Mouse (Mus musculus): ENCODE measurements around the gene Asphd2. TPM values are rescaled to one million over a fixed set of nuclear protein-coding genes. Genes with fewer than 3 reads are reported as not detected.

The Asphd2 gene
- polyA plus RNA-seq, 1 experiment from 2014 or later = 8.2 TPM

GRCm38 (mm10) chr5:112355493-112355892, 39.2 kb downstream of the Asphd2 start:
- Histone ChIP-seq H3K36me3 (ENCODE audit: control insufficient read depth, insufficient read depth, low read length) (peaks cover 36% of the 10 kb centered on the region), H3K27me3 (ENCODE audit: control insufficient read depth, insufficient read depth, low read length) (no peaks in the 10 kb centered on the region), H3K27ac (ENCODE audit: low read depth, low read length) (no peak overlapping the region), H3K9me3 (ENCODE audit: control insufficient read depth, low read length) (no peaks in the 10 kb centered on the region), H3K4me1 (ENCODE audit: control insufficient read depth, insufficient read depth, low read length) (no peaks in the 10 kb centered on the region), H3K4me2 (replicated peaks; ENCODE audit: low read depth, low read length) (no peak overlapping the region), H3K4me3 (ENCODE audit: low read length) (no peak overlapping the region), H3K9ac (ENCODE audit: low read depth, low read length) (no peak overlapping the region)
- ATAC-seq (ENCODE audit: low FRiP score, low TSS enrichment) = no peak
- WGBS = 81% methylated on average over 6 of the region's 6 CpGs

DNA sequence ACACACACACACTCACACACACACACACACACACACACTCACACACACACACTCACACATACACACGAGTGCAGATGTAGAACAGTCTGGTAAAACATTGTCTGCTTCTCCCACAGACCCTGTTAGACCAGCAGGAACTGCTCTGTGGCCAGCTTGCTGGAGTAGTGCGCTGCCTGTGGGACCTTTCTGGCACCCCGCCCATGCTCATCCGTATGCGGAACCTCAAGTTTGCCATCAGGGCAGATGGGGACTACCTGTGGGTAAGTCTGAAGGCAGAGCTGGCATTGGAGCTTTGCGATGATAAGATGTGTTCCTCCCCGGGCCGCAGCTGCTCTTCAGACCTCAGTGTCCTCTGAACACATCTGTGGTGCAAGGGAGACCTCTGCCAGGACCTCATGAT, 45.5 kb downstream of the Asphd2 start:
- no peak overlapping the region for H3K27ac ChIP-seq (ENCODE audit: low read depth, low read length)
- no peak for ATAC-seq (ENCODE audit: low FRiP score, low TSS enrichment)
- 92% methylated on average over 8 of the region's 8 CpGs for WGBS
- H3K9ac ChIP-seq (ENCODE audit: low read depth, low read length) = no peak overlapping the region
- H3K4me2 ChIP-seq (replicated peaks; ENCODE audit: low read depth, low read length) = no peak overlapping the region
- no peak overlapping the region for H3K4me3 ChIP-seq (ENCODE audit: low read length)
- no peaks in the 10 kb centered on the region for H3K4me1 ChIP-seq (ENCODE audit: control insufficient read depth, insufficient read depth, low read length)
- peaks cover 34% of the 10 kb centered on the region for H3K36me3 ChIP-seq (ENCODE audit: control insufficient read depth, insufficient read depth, low read length)
- no peaks in the 10 kb centered on the region for H3K27me3 ChIP-seq (ENCODE audit: control insufficient read depth, insufficient read depth, low read length)
- H3K9me3 ChIP-seq (ENCODE audit: control insufficient read depth, low read length) = no peaks in the 10 kb centered on the region

DNA sequence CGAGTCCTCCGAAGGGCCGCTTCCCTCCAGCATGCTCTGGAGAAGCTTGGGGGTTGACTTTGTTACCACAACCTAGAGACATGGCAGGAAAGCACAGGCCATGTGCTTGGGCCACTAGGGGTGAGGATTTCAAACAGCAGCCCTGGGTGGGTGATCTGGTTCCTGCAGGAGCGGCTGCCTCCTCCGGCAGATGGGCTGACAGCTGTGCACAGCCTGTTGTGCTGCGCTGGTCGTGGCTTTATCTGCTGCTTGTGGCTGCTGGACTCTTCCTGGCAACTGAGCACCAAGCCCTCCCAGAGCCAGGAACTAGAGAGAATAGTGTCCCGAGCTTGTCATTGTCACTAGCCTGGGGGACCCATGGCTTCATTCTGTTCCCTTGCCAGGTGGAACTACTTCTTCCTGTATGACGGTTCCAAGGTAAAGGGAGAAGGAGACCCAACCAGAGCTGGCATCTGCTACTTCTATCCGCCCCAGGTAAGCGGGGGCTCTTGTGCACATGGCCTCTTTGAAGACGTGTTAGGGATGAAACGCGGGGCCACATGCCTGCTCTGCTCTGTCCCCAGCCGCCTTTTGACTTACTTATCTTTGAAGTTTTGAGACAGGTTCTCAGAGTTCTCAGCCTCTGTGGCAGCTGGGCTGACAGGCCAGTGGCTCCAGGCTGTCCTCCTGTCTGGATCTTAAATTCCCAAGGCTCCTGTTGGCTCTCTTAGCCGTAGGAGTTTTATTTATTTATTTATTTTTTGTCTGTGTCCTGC, 48.3 kb downstream of the Asphd2 start:
- H3K4me2 ChIP-seq (replicated peaks; ENCODE audit: low read depth, low read length) = no peak overlapping the region
- peaks cover 21% of the 10 kb centered on the region for H3K36me3 ChIP-seq (ENCODE audit: control insufficient read depth, insufficient read depth, low read length)

GRCm38 (mm10) chr5:112344092-112344960, 50.3 kb downstream of the Asphd2 start:
- Histone ChIP-seq H3K4me2 (replicated peaks; ENCODE audit: low read depth, low read length) (no peak overlapping the region), H3K9ac (ENCODE audit: low read depth, low read length) (peak overlapping the region; percentile 70), H3K9me3 (ENCODE audit: control insufficient read depth, low read length) (no peaks in the 10 kb centered on the region), H3K27me3 (ENCODE audit: control insufficient read depth, insufficient read depth, low read length) (no peaks in the 10 kb centered on the region), H3K4me3 (ENCODE audit: low read length) (no peak overlapping the region), H3K4me1 (ENCODE audit: control insufficient read depth, insufficient read depth, low read length) (peaks cover 12% of the 10 kb centered on the region), H3K27ac (ENCODE audit: low read depth, low read length) (no peak overlapping the region), H3K36me3 (ENCODE audit: control insufficient read depth, insufficient read depth, low read length) (peaks cover 14% of the 10 kb centered on the region)
- 82% methylated on average over 6 of the region's 6 CpGs for WGBS
- ATAC-seq (ENCODE audit: low FRiP score, low TSS enrichment) = no peak

More for the DNA sequence above, 48.3 kb downstream of the Asphd2 start:
- 87% methylated on average over 16 of the region's 16 CpGs for WGBS
- no peak for ATAC-seq (ENCODE audit: low FRiP score, low TSS enrichment)
- no peaks in the 10 kb centered on the region for H3K27me3 ChIP-seq (ENCODE audit: control insufficient read depth, insufficient read depth, low read length)
- H3K27ac ChIP-seq (ENCODE audit: low read depth, low read length) = no peak overlapping the region
- H3K4me1 ChIP-seq (ENCODE audit: control insufficient read depth, insufficient read depth, low read length) = peaks cover 12% of the 10 kb centered on the region
- no peak overlapping the region for H3K4me3 ChIP-seq (ENCODE audit: low read length)
- no peaks in the 10 kb centered on the region for H3K9me3 ChIP-seq (ENCODE audit: control insufficient read depth, low read length)
- H3K9ac ChIP-seq (ENCODE audit: low read depth, low read length) = no peak overlapping the region

DNA sequence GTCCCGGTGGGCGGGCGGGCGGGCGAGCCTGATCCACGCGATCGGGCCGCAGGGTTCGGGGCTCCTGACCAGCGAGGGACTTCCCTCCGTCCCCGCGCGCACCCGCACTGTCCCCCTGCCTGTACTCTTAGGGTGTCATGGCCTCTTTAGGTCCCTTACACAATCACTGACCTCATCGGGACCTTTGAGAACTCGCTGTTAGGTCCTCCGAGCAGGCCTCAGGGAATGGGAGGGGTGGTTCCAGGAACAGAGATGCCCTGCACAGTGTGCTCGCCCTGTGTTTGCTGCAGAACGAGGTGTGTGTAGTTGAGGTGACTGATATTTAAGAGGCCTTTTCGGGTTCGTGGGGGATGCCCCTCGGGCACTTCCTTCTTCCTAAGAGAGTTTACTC, 51.5 kb downstream of the Asphd2 start:
- Histone ChIP-seq H3K9me3 (ENCODE audit: control insufficient read depth, low read length) (no peaks in the 10 kb centered on the region), H3K27me3 (ENCODE audit: control insufficient read depth, insufficient read depth, low read length) (no peaks in the 10 kb centered on the region), H3K36me3 (ENCODE audit: control insufficient read depth, insufficient read depth, low read length) (peaks cover 20% of the 10 kb centered on the region), H3K27ac (ENCODE audit: low read depth, low read length) (no peak overlapping the region), H3K4me1 (ENCODE audit: control insufficient read depth, insufficient read depth, low read length) (peaks cover 12% of the 10 kb centered on the region), H3K9ac (ENCODE audit: low read depth, low read length) (peak overlapping the region; percentile 70), H3K4me3 (ENCODE audit: low read length) (peak overlapping the region; percentile 65), H3K4me2 (replicated peaks; ENCODE audit: low read depth, low read length) (peak overlapping the region; percentile 73)
- under 1% methylated on average over 24 of the region's 24 CpGs for WGBS
- peak; percentile 61 for ATAC-seq (ENCODE audit: low FRiP score, low TSS enrichment)

DNA sequence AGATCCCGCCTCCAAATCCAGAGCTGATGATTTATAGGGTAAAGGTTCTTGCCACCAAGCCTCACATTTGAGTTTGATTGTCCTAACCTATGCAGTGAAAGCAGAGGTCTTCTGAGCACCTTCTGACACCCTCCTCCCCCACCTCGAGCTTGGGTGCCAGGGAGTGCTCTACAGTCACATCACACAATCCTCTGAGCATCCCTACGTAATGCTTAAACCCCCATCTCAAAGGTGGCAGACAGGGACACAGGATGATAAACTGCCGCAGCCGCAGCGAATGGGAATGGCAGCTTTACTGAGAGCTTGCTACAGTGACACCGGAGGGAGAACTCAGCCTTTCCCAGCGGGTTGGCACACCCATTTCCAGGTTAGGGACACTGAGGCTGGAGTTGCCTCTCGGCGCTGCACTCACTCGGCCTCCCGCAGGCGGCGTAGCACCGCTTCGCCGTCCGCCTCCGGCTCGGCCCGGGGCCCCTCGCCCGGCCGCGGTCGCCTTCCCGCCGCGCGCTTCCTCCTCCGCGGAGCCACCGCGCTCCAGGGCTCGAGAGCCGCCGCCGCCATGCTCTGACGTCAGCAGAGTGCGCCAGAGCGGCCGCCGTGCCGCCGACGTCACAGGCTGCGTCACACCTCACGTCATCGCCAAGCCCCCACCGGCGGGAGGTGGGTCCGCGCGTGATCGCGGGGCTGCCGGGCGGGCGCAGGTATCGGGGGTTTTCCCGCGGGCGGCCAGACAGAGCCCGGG, 52.0 kb downstream of the Asphd2 start, which contains the start of the genes Srrd and Hps4:
Gene Srrd (minus strand): TSS at position 578 of the 742 bp plus-strand sequence.
Gene Hps4 (plus strand): TSS at position 621 of the 742 bp plus-strand sequence.
- ATAC-seq (ENCODE audit: low FRiP score, low TSS enrichment) = peak; percentile 62
- H3K9ac ChIP-seq (ENCODE audit: low read depth, low read length) = peak within 1 kb of the TSS; percentile 70

DNA sequence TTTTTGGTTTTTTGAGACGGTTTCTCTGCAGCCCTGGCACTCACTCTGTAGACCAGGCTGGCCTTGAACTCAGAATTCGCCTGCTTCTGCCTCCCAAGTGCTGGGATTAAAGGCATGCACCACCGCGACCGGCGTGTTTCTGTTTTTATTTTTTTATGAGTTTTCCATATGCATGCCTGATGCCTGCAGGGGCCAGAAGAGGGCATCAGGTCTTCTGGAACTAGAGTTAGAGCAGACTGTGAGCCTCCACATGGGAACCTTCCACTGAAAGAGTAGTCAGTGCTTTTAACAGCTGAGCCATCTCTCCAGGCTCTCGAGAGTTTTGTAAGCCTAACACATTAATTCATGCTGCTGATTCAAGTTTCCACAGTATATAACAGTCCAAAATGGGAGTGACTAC, 55.5 kb downstream of the Asphd2 start:
- Histone ChIP-seq H3K4me1 (ENCODE audit: control insufficient read depth, insufficient read depth, low read length) (peaks cover 12% of the 10 kb centered on the region), H3K27me3 (ENCODE audit: control insufficient read depth, insufficient read depth, low read length) (no peaks in the 10 kb centered on the region), H3K4me2 (replicated peaks; ENCODE audit: low read depth, low read length) (no peak overlapping the region), H3K36me3 (ENCODE audit: control insufficient read depth, insufficient read depth, low read length) (peaks cover 54% of the 10 kb centered on the region), H3K27ac (ENCODE audit: low read depth, low read length) (no peak overlapping the region), H3K9ac (ENCODE audit: low read depth, low read length) (no peak overlapping the region), H3K9me3 (ENCODE audit: control insufficient read depth, low read length) (no peaks in the 10 kb centered on the region), H3K4me3 (ENCODE audit: low read length) (no peak overlapping the region)
- ATAC-seq (ENCODE audit: low FRiP score, low TSS enrichment) = no peak
- 73% methylated on average over 7 of the region's 7 CpGs for WGBS

More for the DNA sequence above, 52.0 kb downstream of the Asphd2 start, which contains the start of the genes Srrd and Hps4:
- Histone ChIP-seq H3K9me3 (ENCODE audit: control insufficient read depth, low read length) (no peaks in the 10 kb centered on the region), H3K4me3 (ENCODE audit: low read length) (peak within 1 kb of the TSS; percentile 65), H3K27ac (ENCODE audit: low read depth, low read length) (no peak within 1 kb of the TSS), H3K4me1 (ENCODE audit: control insufficient read depth, insufficient read depth, low read length) (peaks cover 12% of the 10 kb centered on the region), H3K27me3 (ENCODE audit: control insufficient read depth, insufficient read depth, low read length) (no peaks in the 10 kb centered on the region), H3K36me3 (ENCODE audit: control insufficient read depth, insufficient read depth, low read length) (peaks cover 21% of the 10 kb centered on the region), H3K4me2 (replicated peaks; ENCODE audit: low read depth, low read length) (peak within 1 kb of the TSS; percentile 73)
- 2% methylated on average over 41 of the region's 64 CpGs for WGBS

GRCm38 (mm10) chr5:112337004-112337403, 57.7 kb downstream of the Asphd2 start:
- Histone ChIP-seq H3K4me3 (ENCODE audit: low read length) (no peak overlapping the region), H3K4me2 (replicated peaks; ENCODE audit: low read depth, low read length) (no peak overlapping the region), H3K9ac (ENCODE audit: low read depth, low read length) (no peak overlapping the region), H3K4me1 (ENCODE audit: control insufficient read depth, insufficient read depth, low read length) (peaks cover 5% of the 10 kb centered on the region; the same call in 1 of the 2 replicates), H3K27me3 (ENCODE audit: control insufficient read depth, insufficient read depth, low read length) (no peaks in the 10 kb centered on the region), H3K9me3 (ENCODE audit: control insufficient read depth, low read length) (no peaks in the 10 kb centered on the region), H3K27ac (ENCODE audit: low read depth, low read length) (no peak overlapping the region), H3K36me3 (ENCODE audit: control insufficient read depth, insufficient read depth, low read length) (peaks cover 76% of the 10 kb centered on the region)
- ATAC-seq (ENCODE audit: low FRiP score, low TSS enrichment) = no peak
- 93% methylated on average over 22 of the region's 22 CpGs for WGBS

Measured in kidney, embryonic 14.5 days (tissue).